Mouse (Mus musculus) stomach, postnatal 0 days (tissue): ENCODE data around the gene Axin1.

ENCODE experiments used
- CTCF ChIP-seq: IDR thresholded peaks from 2 replicates; pipeline ENCODE4 v1.5.1; 2016; ENCODE audit warnings: antibody characterized with exemption, low read depth, mild to moderate bottlenecking, moderate library complexity
- EP300 ChIP-seq: optimal IDR thresholded peaks from 2 replicates; pipeline ENCODE3; 2016; ENCODE audit warnings: antibody characterized with exemption

- no peak for TF ChIP-seq CTCF
- no peak for TF ChIP-seq EP300
These were observed 28.3 kb upstream of the Axin1 start for GRCm38 (mm10) chr17:26110156-26110555.
